Mouse (Mus musculus): Measurements from ENCODE around the gene Kcnj14. TPM values are rescaled to one million over a fixed set of nuclear protein-coding genes. Genes with fewer than 3 reads are reported as not detected.

Kcnj14 gene
- polyA plus RNA-seq, 1 experiment, result not detected

GRCm38 (mm10) chr7:45864435-45864834 is 39.9 kb upstream of the Kcnj14 start:
- Histone ChIP-seq H3K4me1 (ENCODE audit: control insufficient read depth, insufficient read depth, low read length) (no peaks in the 10 kb centered on the region), H3K27ac (ENCODE audit: insufficient read depth, low read depth, low read length) (no peak overlapping the region), H3K4me3 (ENCODE audit: insufficient read depth, low read length) (no peak overlapping the region)
- TF ChIP-seq POLR2A (IDR thresholded peaks at IDR 0.05; ENCODE audit: borderline replicate concordance, low read depth, low read length), result no peak
- TF ChIP-seq CTCF (IDR thresholded peaks at IDR 0.05; ENCODE audit: low read depth, low read length), result no peak

GRCm38 (mm10) chr7:45862804-45863203 is 38.2 kb upstream of the Kcnj14 start:
- Histone ChIP-seq H3K4me3 (ENCODE audit: insufficient read depth, low read length) (no peak overlapping the region), H3K27ac (ENCODE audit: insufficient read depth, low read depth, low read length) (no peak overlapping the region), H3K4me1 (ENCODE audit: control insufficient read depth, insufficient read depth, low read length) (no peaks in the 10 kb centered on the region)
- TF ChIP-seq POLR2A (IDR thresholded peaks at IDR 0.05; ENCODE audit: borderline replicate concordance, low read depth, low read length) (no peak), CTCF (IDR thresholded peaks at IDR 0.05; ENCODE audit: low read depth, low read length) (no peak)

- Histone ChIP-seq H3K4me1 (ENCODE audit: control insufficient read depth, insufficient read depth, low read length) (no peaks in the 10 kb centered on the region), H3K4me3 (ENCODE audit: insufficient read depth, low read length) (no peak overlapping the region), H3K27ac (ENCODE audit: insufficient read depth, low read depth, low read length) (no peak overlapping the region)
- no peak for TF ChIP-seq CTCF (IDR thresholded peaks at IDR 0.05; ENCODE audit: low read depth, low read length)
These were observed 34.4 kb upstream of the Kcnj14 start for GRCm38 (mm10) chr7:45859008-45859407.

GRCm38 (mm10) chr7:45856950-45857901 is 32.6 kb upstream of the Kcnj14 start:
- H3K4me3 ChIP-seq (ENCODE audit: insufficient read depth, low read length), result peak overlapping the region; percentile 30; the same call in 1 of the 2 replicates
- H3K27ac ChIP-seq (ENCODE audit: insufficient read depth, low read depth, low read length), result no peak overlapping the region
- TF ChIP-seq POLR2A (IDR thresholded peaks at IDR 0.05; ENCODE audit: borderline replicate concordance, low read depth, low read length) (no peak), CTCF (IDR thresholded peaks at IDR 0.05; ENCODE audit: low read depth, low read length) (no peak)
- H3K4me1 ChIP-seq (ENCODE audit: control insufficient read depth, insufficient read depth, low read length), result no peaks in the 10 kb centered on the region

GRCm38 (mm10) chr7:45853089-45853488 is 28.5 kb upstream of the Kcnj14 start:
- Histone ChIP-seq H3K4me3 (ENCODE audit: insufficient read depth, low read length) (no peak overlapping the region), H3K4me1 (ENCODE audit: control insufficient read depth, insufficient read depth, low read length) (no peaks in the 10 kb centered on the region), H3K27ac (ENCODE audit: insufficient read depth, low read depth, low read length) (no peak overlapping the region)
- TF ChIP-seq CTCF (IDR thresholded peaks at IDR 0.05; ENCODE audit: low read depth, low read length) (no peak), POLR2A (IDR thresholded peaks at IDR 0.05; ENCODE audit: borderline replicate concordance, low read depth, low read length) (no peak)

- no peak overlapping the region for H3K4me3 ChIP-seq (ENCODE audit: insufficient read depth, low read length)
- no peak for TF ChIP-seq CTCF (IDR thresholded peaks at IDR 0.05; ENCODE audit: low read depth, low read length)
- no peak for TF ChIP-seq POLR2A (IDR thresholded peaks at IDR 0.05; ENCODE audit: borderline replicate concordance, low read depth, low read length)
- no peak overlapping the region for H3K27ac ChIP-seq (ENCODE audit: insufficient read depth, low read depth, low read length)
- no peaks in the 10 kb centered on the region for H3K4me1 ChIP-seq (ENCODE audit: control insufficient read depth, insufficient read depth, low read length)
These were observed 26.1 kb upstream of the Kcnj14 start for GRCm38 (mm10) chr7:45850661-45851060.

- TF ChIP-seq POLR2A (IDR thresholded peaks at IDR 0.05; ENCODE audit: borderline replicate concordance, low read depth, low read length) (no peak), CTCF (IDR thresholded peaks at IDR 0.05; ENCODE audit: low read depth, low read length) (no peak)
- Histone ChIP-seq H3K4me1 (ENCODE audit: control insufficient read depth, insufficient read depth, low read length) (no peaks in the 10 kb centered on the region), H3K27ac (ENCODE audit: insufficient read depth, low read depth, low read length) (no peak overlapping the region), H3K4me3 (ENCODE audit: insufficient read depth, low read length) (no peak overlapping the region)
These were observed 24.0 kb upstream of the Kcnj14 start for GRCm38 (mm10) chr7:45848447-45849027.

GRCm38 (mm10) chr7:45842950-45843744 is 18.6 kb upstream of the Kcnj14 start:
- no peaks in the 10 kb centered on the region for H3K4me1 ChIP-seq (ENCODE audit: control insufficient read depth, insufficient read depth, low read length)
- H3K4me3 ChIP-seq (ENCODE audit: insufficient read depth, low read length), result no peak overlapping the region
- no peak overlapping the region for H3K27ac ChIP-seq (ENCODE audit: insufficient read depth, low read depth, low read length)
- no peak for TF ChIP-seq POLR2A (IDR thresholded peaks at IDR 0.05; ENCODE audit: borderline replicate concordance, low read depth, low read length)
- TF ChIP-seq CTCF (IDR thresholded peaks at IDR 0.05; ENCODE audit: low read depth, low read length), result no peak

- Histone ChIP-seq H3K27ac (ENCODE audit: insufficient read depth, low read depth, low read length) (no peak overlapping the region), H3K4me1 (ENCODE audit: control insufficient read depth, insufficient read depth, low read length) (peaks cover 7% of the 10 kb centered on the region), H3K4me3 (ENCODE audit: insufficient read depth, low read length) (no peak overlapping the region)
- TF ChIP-seq CTCF (IDR thresholded peaks at IDR 0.05; ENCODE audit: low read depth, low read length) (no peak), POLR2A (IDR thresholded peaks at IDR 0.05; ENCODE audit: borderline replicate concordance, low read depth, low read length) (no peak)
These were observed 9.3 kb upstream of the Kcnj14 start for GRCm38 (mm10) chr7:45833924-45834323.
